Mouse (Mus musculus): ENCODE data around the gene Ddx41.
A peak's percentile ranks its signal among the peaks of the same experiment; 100 is the strongest.

Ddx41 gene

GRCm38 (mm10) chr13:55505810-55506209 lies 30.6 kb downstream of the Ddx41 start:
- DNase-seq = no peak

- no peak for DNase-seq
These were observed 32.1 kb downstream of the Ddx41 start for GRCm38 (mm10) chr13:55504390-55504789.

GRCm38 (mm10) chr13:55502405-55502804 lies 34.1 kb downstream of the Ddx41 start:
- no peak for DNase-seq

- DNase-seq = no peak
These were observed 35.9 kb downstream of the Ddx41 start for GRCm38 (mm10) chr13:55500575-55500974.

GRCm38 (mm10) chr13:55498906-55499305 lies 37.6 kb downstream of the Ddx41 start:
- DNase-seq = no peak

GRCm38 (mm10) chr13:55496661-55497060 lies 39.8 kb downstream of the Ddx41 start:
- no peak for DNase-seq

GRCm38 (mm10) chr13:55495702-55496101 lies 40.8 kb downstream of the Ddx41 start:
- DNase-seq = no peak

- DNase-seq = no peak
These were observed 41.4 kb downstream of the Ddx41 start for GRCm38 (mm10) chr13:55494883-55495621.

- no peak for DNase-seq
These were observed 42.2 kb downstream of the Ddx41 start for GRCm38 (mm10) chr13:55494257-55494656.

GRCm38 (mm10) chr13:55487578-55488498 lies 48.6 kb downstream of the Ddx41 start, which contains the start of gene Dbn1:
Gene Dbn1, minus strand, starts transcription at chr13:55488111.
- no peak for DNase-seq

GRCm38 (mm10) chr13:55486916-55487577 lies 49.4 kb downstream of the Ddx41 start:
- DNase-seq = no peak

GRCm38 (mm10) chr13:55486029-55486794 lies 50.2 kb downstream of the Ddx41 start:
- DNase-seq = no peak

- peak in 1 of 2 experiments; percentile 63 for DNase-seq
These were observed 51.9 kb downstream of the Ddx41 start for GRCm38 (mm10) chr13:55484520-55485088.

GRCm38 (mm10) chr13:55483593-55483992 lies 52.9 kb downstream of the Ddx41 start:
- DNase-seq = no peak

- no peak for DNase-seq
These were observed 53.4 kb downstream of the Ddx41 start for GRCm38 (mm10) chr13:55483071-55483470.

- no peak for DNase-seq
These were observed 53.9 kb downstream of the Ddx41 start for GRCm38 (mm10) chr13:55482542-55482941.

All from thymus, postnatal 36 days (tissue).